Mouse (Mus musculus): ENCODE measurements around the gene Cacna2d4.

The Cacna2d4 gene

DNA sequence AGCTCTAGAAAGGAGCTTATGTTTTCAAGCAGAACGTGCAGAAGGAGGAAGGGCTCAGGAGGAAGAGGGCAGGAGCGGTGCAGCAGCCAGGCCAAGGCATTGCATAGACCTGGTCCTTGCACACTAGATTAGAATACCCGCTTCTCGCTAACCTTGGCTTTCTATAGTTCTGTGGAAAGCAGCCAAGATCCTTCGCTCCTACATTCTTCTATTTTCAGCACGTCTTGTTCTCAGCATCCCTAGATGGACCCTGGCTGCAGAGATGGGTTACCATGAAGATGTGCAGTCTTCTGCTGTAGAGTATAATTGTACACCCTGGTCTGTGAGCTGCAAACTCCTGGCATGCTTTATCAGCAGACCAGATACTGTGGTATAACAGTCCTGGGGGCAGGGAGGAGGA lies 22.1 kb upstream of the Cacna2d4 start:
- TF ChIP-seq GATA4 (IDR thresholded peaks at IDR 0.05; ENCODE audit: insufficient replicate concordance, low read length): no peak

DNA sequence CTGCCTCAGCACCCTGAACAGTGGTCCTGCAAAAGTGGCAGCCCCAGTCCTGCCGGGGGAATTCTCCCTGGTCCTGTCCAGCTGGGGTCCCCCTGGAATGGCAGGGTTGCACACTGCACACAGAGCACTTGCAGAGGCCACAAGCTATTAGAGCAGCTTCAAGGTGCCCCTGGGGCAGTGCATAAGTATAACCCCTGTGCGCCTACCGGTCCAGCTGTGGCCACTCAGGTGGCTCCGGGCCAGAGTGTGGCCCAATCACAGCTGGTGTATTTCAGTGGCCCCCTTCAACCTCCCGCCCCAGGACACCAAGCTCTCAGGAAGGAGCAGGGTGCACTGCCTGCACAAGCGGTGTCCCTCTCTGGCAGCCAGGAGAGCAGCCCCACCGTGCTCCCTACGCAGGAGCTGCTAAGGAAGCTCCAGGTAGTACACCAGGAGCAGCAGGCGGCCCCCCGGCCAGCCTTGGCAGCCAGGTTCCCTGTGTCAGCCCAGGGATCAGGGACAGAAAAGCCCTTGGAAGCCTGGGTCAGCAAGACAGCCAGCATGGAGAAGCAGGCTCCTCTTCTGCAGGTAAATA lies 21.2 kb upstream of the Cacna2d4 start:
- TF ChIP-seq GATA4 (IDR thresholded peaks at IDR 0.05; ENCODE audit: insufficient replicate concordance, low read length): no peak

DNA sequence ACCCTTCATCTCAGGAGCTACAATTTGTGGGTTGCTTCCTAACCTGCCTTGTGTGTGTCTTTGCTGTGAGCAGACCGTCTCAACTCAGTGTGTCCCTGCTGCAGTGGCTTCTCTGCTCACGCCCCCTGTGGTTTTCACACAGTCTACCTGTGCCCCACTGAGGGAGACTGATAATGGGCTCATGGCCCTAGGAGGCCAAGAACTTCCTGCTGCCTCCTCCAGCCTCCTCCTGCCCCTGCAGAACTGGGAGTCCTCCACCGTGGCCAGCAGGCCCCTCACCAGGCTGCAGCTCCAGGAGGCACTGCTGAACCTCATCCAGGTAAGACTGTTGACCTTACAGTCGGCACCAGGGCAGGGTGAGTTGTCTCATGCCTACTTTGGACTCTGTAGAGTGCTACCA lies 18.7 kb upstream of the Cacna2d4 start:
- no peak for TF ChIP-seq GATA4 (IDR thresholded peaks at IDR 0.05; ENCODE audit: insufficient replicate concordance, low read length)

DNA sequence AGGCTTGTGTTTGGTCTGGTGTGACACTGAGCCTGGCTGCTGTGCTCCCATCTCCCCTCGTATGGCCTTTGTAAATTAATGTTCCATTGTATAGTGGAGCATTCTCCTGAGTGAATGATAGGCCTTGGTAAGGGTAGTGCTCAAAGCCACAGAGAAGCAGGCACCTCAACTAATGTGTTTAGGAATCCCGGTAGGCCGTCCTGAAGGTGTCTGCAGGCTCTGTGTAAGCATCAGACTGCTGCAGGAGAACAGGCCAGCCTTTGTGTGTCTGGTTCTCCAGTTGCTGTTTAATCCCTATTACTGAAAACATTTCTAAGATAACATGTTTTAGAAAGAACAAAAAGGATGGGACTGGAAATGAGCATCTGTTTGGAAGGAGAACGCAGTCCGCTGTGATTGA lies 17.7 kb upstream of the Cacna2d4 start:
- TF ChIP-seq GATA4 (IDR thresholded peaks at IDR 0.05; ENCODE audit: insufficient replicate concordance, low read length): no peak

DNA sequence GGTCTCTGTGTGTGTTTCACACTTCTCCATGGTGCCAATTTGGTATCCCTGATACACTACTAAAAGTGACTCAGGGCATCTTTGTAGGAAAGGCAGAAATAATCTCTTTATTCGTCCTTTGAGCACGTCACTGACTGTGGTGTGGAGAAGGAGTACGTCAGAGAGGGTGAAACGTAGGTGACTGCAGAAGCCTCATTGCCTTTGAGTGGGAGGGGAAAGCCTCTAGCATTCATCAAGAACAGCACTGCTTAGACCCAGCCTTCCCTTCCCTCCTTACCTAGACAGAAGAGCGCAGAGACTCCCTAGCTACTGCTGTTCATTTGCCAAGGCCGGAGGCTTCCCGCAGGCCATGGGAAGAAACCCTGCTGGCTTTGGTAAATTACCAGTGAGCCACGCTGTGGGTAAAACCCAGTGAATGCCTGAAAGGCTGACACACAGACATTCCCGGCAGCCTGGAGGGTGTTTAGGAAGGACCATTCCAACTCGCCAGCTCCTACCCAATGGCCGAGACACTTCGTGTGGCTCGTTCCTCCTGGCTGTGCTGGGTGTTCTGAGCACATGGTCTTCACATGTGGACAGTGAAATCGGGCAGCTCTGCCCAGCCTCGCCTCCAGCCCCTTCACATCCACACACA lies 17.0 kb upstream of the Cacna2d4 start:
- TF ChIP-seq GATA4 (IDR thresholded peaks at IDR 0.05; ENCODE audit: insufficient replicate concordance, low read length): no peak

DNA sequence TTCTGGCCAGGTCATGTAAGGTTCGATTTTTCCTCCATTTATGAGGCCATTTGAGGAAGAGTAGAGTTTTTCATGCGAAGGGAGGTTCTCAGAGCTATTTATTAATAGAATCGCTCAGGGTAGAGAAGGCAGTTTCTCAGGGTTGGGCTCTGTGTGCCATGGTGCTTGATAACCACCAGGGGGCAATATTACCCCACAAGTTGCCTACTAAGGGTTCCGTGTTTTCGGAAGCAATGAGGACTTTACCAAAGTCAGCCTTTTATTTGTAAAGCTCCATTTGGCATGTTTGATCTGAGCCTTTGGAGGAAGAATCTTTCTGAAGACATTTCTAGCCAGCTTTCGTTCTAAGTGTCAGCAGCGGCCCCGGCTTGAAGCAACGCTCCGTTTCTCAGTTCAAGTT lies 16.0 kb upstream of the Cacna2d4 start:
- TF ChIP-seq GATA4 (IDR thresholded peaks at IDR 0.05; ENCODE audit: insufficient replicate concordance, low read length): no peak

DNA sequence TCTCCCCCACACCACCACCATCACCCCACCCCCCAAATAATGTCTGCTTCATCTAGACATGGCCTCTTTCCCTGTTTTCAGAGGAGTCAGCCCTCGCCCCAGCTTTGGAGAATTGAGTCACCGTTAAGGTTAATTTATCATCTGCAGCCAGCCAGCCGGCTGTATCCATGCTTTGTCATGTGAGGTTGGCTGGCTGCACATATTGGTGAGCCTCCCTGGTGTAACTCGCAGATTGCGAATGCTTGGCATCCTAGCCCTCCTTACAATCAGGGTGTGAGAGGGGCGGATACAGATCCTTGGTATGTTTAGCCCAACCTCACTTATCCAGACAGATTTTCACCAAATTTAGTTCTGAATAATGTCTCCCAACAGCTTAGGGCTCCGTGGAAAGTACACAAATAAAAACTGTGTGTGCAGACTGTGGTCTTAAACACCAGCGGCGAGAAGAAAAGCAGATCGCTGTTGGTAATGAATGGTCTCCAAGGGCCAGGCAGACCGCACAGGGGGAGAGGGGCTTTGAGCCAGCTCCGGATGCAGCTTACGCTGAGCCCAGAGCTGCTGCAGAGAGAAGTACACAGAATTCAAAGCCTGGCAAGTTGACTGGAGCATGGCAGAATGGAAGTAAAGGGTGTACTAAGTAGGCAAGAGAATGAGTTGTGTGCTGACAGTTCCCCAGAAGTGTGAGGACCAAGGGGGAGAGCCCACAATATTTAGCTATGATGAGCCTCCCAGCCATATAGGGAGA lies 11.7 kb upstream of the Cacna2d4 start:
- no peak for TF ChIP-seq GATA4 (IDR thresholded peaks at IDR 0.05; ENCODE audit: insufficient replicate concordance, low read length)

DNA sequence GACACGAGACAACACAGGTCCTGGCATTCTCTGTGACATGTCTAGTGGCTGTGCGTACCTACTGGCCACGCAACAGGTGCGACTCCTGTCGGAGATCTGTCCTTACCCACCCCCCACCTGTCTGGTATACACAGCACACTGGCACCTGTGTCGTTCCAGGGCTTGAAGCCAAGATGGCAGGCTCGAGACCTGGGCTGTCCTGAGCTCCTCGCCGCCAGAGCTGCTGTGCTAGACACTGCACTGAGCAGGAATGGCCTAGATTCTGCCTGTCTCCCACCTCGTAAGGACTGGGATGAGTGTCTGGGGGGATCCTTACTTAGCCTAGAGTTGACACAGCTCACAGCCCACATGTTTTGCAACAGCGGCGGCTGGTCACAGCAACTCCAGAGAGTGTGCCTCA lies 11.1 kb upstream of the Cacna2d4 start:
- TF ChIP-seq GATA4 (IDR thresholded peaks at IDR 0.05; ENCODE audit: insufficient replicate concordance, low read length): no peak

DNA sequence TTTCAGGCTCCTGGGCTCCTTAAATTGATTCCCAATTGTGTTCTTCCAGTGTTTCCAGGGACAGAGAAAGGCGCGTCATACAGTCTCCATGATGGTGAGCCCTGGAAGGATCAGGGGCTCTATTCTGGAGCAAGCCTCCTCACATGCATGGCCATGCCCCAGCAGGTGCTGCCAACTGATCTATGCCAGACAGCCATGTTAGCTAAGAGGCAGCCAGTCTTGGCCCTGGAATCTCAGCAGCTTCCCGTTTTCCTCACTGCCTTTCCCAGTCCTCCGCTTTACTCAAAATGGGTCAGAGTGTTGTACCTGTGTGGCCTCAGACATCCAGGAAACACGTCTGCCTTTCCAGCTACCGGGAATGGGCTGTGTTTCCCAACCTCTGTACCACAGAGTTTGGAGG lies 10.6 kb upstream of the Cacna2d4 start:
- TF ChIP-seq GATA4 (IDR thresholded peaks at IDR 0.05; ENCODE audit: insufficient replicate concordance, low read length): no peak

DNA sequence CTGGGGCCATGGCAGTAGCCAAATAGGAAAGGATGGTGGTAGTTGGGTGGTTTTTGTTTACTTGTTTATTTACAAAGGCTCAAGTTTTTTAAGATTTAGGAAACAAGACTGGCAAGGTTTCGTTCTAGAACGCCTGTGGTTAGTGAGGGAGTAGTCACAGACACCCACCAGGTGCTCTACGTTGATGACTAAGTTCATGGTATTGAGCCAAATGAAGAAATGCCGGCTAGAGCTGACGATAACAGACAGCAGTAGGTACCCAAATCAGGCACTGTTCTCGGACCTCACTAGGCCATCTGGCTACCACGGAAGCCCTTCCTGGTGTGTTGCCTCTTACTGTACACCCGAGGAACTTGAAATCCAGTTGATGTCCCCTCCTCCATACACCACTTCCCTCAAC lies 9.3 kb upstream of the Cacna2d4 start:
- TF ChIP-seq GATA4 (IDR thresholded peaks at IDR 0.05; ENCODE audit: insufficient replicate concordance, low read length): no peak

DNA sequence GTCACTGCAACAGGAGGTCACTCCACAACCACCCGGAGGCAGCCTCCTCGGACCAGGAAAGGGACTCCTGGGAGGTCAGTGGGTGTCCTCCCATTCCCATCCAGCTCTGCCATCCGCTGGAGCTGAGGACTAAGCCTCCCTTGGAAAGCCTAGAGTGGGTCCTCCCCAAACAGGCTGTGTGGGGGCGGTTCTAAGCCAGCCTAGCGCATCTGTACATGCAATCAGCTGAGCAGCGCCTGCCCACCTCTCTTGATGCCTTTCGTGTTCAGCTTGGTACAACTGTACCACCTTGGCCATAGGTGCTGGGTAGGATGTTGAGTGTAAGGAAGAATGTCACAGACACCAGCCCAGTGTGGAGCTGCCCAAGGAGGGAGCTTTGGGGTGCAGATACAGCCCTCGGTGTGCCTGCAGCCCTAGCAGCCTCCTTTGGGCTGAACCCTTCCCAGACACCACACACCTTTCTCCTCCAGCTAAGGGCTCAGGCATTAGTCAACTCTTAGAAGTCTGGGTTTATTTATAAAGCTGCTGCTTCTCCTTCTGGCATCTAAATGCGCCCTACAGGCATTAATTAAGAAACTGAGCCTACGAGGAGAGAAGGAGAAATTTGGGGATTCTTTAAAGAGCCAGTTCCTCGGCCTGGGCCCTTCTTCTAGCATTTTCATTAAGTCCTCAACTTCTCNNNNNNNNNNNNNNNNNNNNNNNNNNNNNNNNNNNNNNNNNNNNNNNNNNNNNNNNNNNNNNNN lies 7.3 kb upstream of the Cacna2d4 start:
- TF ChIP-seq GATA4 (IDR thresholded peaks at IDR 0.05; ENCODE audit: insufficient replicate concordance, low read length): no peak

DNA sequence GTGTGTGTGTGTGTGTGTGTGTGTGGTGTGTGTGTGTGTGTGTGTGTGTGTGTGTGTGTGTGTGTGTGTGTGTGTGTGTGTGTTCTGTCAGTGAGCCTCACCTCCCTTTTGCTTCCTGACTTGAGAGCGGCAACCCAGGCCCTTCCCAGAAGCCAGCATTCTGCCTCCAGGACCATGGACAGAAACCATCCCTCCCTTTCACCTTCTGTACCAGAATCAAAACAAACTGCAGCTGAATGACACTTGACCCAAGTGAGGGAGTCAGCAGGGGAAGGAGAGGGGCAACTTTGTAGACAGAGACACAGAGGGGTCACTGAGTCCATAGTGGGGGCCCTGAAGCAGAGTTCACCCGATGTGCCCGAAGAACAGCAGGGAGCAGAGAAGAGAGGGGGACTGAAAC lies 3.3 kb upstream of the Cacna2d4 start:
- no peak for TF ChIP-seq GATA4 (IDR thresholded peaks at IDR 0.05; ENCODE audit: insufficient replicate concordance, low read length)

DNA sequence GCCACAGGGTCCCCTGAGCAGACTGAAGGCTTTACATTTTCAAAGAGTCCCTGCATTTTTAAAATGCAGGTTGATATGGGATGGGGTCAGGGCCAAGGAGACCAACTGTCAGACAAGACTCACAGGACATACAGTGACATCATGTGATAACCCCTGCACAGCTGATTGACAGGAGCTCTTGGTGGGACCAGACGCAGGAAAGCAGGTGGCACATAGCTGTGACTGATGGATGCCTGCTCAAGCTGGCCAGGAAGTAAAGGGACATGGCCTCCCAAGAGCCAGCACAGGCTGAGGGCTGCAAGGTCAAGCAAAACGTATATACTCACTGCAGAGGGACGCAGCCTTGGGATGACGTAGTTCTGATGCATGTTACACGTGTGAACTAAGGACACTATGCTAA lies 885 bp upstream of the Cacna2d4 start:
- TF ChIP-seq GATA4 (IDR thresholded peaks at IDR 0.05; ENCODE audit: insufficient replicate concordance, low read length): no peak

DNA sequence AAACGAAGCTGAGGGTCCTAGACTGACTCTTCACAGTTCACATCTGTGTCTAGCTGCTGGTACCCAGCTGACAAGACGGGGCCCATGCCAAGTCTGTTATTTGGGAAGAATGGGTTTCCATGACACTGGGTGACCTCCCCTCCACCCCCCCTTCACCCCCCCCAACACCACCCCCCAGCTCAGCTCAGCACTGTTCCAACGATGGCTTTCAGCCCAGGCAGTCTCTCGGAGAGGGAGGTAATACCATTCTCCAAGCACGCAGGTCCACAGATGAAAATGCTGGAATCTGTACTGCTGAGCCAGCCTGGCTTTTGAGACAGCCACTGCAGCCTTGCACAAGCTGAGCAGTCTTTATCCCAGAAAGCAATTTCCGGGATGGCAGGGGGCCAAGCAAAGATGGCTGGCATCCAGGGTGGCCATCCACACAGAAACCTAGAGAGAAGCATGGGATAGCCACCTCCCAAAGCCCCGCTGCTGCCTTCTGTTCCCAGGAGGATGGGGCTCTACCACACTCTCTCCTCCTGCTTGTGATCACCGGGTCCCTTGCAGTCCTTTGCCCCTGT lies 1.2 kb downstream of the Cacna2d4 start:
- no peak for TF ChIP-seq GATA4 (IDR thresholded peaks at IDR 0.05; ENCODE audit: insufficient replicate concordance, low read length)

DNA sequence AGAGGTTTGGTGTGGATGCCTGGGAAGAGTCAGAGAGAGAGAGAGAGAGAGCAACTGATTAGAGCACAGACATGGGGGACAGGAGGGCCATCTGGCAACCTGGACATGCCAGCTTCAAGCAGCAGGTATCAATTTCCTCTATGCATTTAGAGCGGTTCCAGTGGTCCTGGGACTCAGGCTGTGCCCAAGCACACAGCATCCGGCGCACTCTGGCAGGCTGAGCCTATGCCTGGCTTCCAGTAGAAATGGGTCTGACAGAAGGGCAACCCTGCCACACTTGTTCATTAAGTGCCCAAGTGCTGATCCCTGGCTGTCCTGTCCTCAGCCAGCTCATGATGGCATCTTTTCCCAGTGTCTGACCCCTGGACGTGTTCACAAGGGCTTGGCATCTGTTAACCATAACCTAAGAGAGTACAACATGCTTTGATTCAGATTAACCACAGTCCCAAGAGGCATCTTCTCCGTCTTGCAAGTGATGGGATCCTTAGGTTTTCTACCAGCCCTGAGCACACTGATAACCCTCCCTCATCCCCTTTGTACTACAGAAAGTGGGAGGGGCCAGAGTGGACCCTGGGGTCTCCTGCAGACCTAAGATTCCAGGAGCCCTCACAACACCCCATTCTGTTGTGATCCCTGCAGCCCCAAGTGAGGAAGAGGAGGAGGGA lies 3.1 kb downstream of the Cacna2d4 start:
- no peak for TF ChIP-seq GATA4 (IDR thresholded peaks at IDR 0.05; ENCODE audit: insufficient replicate concordance, low read length)

Measured in liver, adult (tissue).